Mouse (Mus musculus): ENCODE measurements around the gene Gm813. TPM values are rescaled to one million over a fixed set of nuclear protein-coding genes. Genes with fewer than 3 reads are reported as not detected.
"Not testable (repeated sequence)": the region's sequence is repeated elsewhere in the genome, so short reads cannot be mapped to it uniquely, and the experiment has no call there.

Gm813 gene
- 0.17 TPM in 1 of 2 replicates, not detected in the other for polyA plus RNA-seq (2012; rRNA removed)

GRCm38 (mm10) chr16:58616878-58617277, at the start of gene Gm813:
TSS of gene Gm813 (minus strand) at chr16:58616978.
- Histone ChIP-seq H3K27ac (ENCODE audit: insufficient read depth, low read length) (no peak within 1 kb of the TSS), H3K4me3 (ENCODE audit: insufficient read depth, low read length) (no peak within 1 kb of the TSS), H3K4me1 (ENCODE audit: control insufficient read depth, insufficient read depth, low read length) (no peaks in the 10 kb centered on the region)
- no peak for TF ChIP-seq CTCF (IDR thresholded peaks at IDR 0.05; ENCODE audit: extremely low read depth, insufficient read depth, low read length)
- no peak for TF ChIP-seq POLR2A (IDR thresholded peaks at IDR 0.05; ENCODE audit: extremely low read depth, insufficient read depth, low read length)

DNA sequence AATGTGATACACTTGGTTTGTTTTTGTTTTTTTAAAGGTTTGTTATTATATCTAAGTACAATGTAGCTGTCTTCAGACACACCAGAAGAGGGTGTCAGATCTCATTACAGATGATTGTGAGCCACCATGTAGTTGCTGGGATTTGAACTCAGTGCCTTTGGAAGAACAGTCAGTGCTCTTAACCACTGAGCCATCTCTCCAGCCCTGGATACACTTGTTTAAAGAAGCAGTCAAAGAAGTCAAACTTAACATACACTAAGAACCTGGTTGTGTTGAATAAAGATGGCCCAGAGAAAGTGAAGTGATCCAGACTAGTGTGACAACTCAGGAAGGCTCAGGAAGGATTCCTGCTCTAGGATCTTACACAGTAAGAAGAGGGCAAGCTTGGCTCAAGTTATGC, 48.4 kb upstream of the Gm813 start:
- not testable (repeated sequence) for H3K4me1 ChIP-seq (ENCODE audit: control insufficient read depth, insufficient read depth, low read length); H3K27ac ChIP-seq (ENCODE audit: insufficient read depth, low read length); H3K4me3 ChIP-seq (ENCODE audit: insufficient read depth, low read length)

- no peak overlapping the region for H3K27ac ChIP-seq (ENCODE audit: insufficient read depth, low read length)
- no peak for TF ChIP-seq CTCF (IDR thresholded peaks at IDR 0.05; ENCODE audit: extremely low read depth, insufficient read depth, low read length)
- no peak for TF ChIP-seq POLR2A (IDR thresholded peaks at IDR 0.05; ENCODE audit: extremely low read depth, insufficient read depth, low read length)
Measured at GRCm38 (mm10) chr16:58663816-58664215, 47.0 kb upstream of the Gm813 start.

GRCm38 (mm10) chr16:58663021-58663420, 46.2 kb upstream of the Gm813 start:
- H3K27ac ChIP-seq (ENCODE audit: insufficient read depth, low read length) = no peak overlapping the region
- no peak for TF ChIP-seq POLR2A (IDR thresholded peaks at IDR 0.05; ENCODE audit: extremely low read depth, insufficient read depth, low read length)
- TF ChIP-seq CTCF (IDR thresholded peaks at IDR 0.05; ENCODE audit: extremely low read depth, insufficient read depth, low read length) = no peak
- H3K4me1 ChIP-seq (ENCODE audit: control insufficient read depth, insufficient read depth, low read length) = no peaks in the 10 kb centered on the region
- H3K4me3 ChIP-seq (ENCODE audit: insufficient read depth, low read length) = no peak overlapping the region

More at GRCm38 (mm10) chr16:58663816-58664215, 47.0 kb upstream of the Gm813 start:
- Histone ChIP-seq H3K4me1 (ENCODE audit: control insufficient read depth, insufficient read depth, low read length) (no peaks in the 10 kb centered on the region), H3K4me3 (ENCODE audit: insufficient read depth, low read length) (no peak overlapping the region)

GRCm38 (mm10) chr16:58662287-58662791, 45.6 kb upstream of the Gm813 start:
- TF ChIP-seq POLR2A (IDR thresholded peaks at IDR 0.05; ENCODE audit: extremely low read depth, insufficient read depth, low read length) (no peak), CTCF (IDR thresholded peaks at IDR 0.05; ENCODE audit: extremely low read depth, insufficient read depth, low read length) (no peak)
- Histone ChIP-seq H3K27ac (ENCODE audit: insufficient read depth, low read length) (no peak overlapping the region), H3K4me1 (ENCODE audit: control insufficient read depth, insufficient read depth, low read length) (no peaks in the 10 kb centered on the region), H3K4me3 (ENCODE audit: insufficient read depth, low read length) (no peak overlapping the region)

DNA sequence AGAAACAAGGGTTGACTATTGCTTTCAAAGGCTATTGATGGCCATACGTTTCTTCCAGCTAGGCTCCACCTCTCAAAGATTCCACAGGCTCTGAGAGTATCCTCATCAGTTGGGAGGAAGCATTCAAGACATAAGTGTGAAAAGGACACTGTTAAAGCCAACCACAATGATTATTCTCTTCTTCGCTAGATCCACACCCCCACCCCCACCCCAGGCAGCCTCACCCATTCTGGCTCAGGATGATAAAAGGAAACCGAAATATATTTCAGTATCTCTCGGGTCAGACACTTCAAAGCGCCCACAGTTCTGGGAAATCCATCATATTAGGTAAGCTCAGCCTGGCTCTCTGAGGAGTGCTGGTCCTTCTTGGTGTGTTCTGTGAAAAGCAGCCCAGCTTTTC, 45.0 kb upstream of the Gm813 start:
- Histone ChIP-seq H3K4me1 (ENCODE audit: control insufficient read depth, insufficient read depth, low read length) (no peaks in the 10 kb centered on the region), H3K27ac (ENCODE audit: insufficient read depth, low read length) (no peak overlapping the region), H3K4me3 (ENCODE audit: insufficient read depth, low read length) (no peak overlapping the region)
- TF ChIP-seq CTCF (IDR thresholded peaks at IDR 0.05; ENCODE audit: extremely low read depth, insufficient read depth, low read length) (no peak), POLR2A (IDR thresholded peaks at IDR 0.05; ENCODE audit: extremely low read depth, insufficient read depth, low read length) (no peak)

DNA sequence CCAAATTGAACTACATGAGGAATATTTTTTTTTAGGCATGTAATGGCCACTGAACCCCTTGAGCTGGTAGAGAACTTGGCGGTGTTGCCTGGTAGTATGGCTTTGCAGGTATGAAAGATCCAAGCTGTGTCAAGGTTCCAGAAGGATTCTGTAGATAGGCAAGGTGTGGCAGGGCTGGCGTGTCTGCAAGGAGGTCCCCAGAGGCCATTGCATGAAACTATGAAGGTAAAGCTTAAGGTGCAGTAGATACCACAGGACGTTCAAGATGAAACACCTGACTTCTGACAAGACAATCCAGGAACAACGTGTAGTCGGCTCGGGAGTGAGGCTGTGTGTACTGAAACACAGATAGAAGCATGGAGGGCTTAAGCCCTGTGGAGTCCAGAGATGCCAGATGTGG, 41.9 kb upstream of the Gm813 start:
- Histone ChIP-seq H3K27ac (ENCODE audit: insufficient read depth, low read length) (no peak overlapping the region), H3K4me1 (ENCODE audit: control insufficient read depth, insufficient read depth, low read length) (no peaks in the 10 kb centered on the region), H3K4me3 (ENCODE audit: insufficient read depth, low read length) (no peak overlapping the region)
- no peak for TF ChIP-seq CTCF (IDR thresholded peaks at IDR 0.05; ENCODE audit: extremely low read depth, insufficient read depth, low read length)
- no peak for TF ChIP-seq POLR2A (IDR thresholded peaks at IDR 0.05; ENCODE audit: extremely low read depth, insufficient read depth, low read length)

GRCm38 (mm10) chr16:58656526-58656925, 39.7 kb upstream of the Gm813 start:
- Histone ChIP-seq H3K4me1 (ENCODE audit: control insufficient read depth, insufficient read depth, low read length) (no peaks in the 10 kb centered on the region), H3K27ac (ENCODE audit: insufficient read depth, low read length) (no peak overlapping the region), H3K4me3 (ENCODE audit: insufficient read depth, low read length) (no peak overlapping the region)
- no peak for TF ChIP-seq CTCF (IDR thresholded peaks at IDR 0.05; ENCODE audit: extremely low read depth, insufficient read depth, low read length)
- TF ChIP-seq POLR2A (IDR thresholded peaks at IDR 0.05; ENCODE audit: extremely low read depth, insufficient read depth, low read length) = no peak

DNA sequence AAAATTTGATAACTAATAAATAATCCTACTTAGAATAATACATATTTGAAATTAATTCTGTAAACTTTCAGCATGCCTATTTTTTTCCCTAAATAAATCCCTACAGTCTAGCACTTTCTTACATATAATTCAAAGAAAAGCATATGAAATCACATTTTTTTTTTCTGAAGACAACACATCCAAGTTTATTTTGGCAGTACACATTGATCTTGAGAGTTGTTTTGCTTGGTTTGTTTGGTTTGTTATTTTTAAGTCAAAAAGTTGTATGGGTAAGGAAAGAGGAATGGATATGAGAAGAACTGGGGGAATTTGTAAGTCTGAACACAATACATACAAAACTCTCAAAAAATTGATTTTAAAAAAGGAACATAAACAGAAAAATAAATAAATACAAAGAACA, 39.0 kb upstream of the Gm813 start:
- no peak overlapping the region for H3K27ac ChIP-seq (ENCODE audit: insufficient read depth, low read length)
- no peak overlapping the region for H3K4me3 ChIP-seq (ENCODE audit: insufficient read depth, low read length)
- no peaks in the 10 kb centered on the region for H3K4me1 ChIP-seq (ENCODE audit: control insufficient read depth, insufficient read depth, low read length)
- TF ChIP-seq CTCF (IDR thresholded peaks at IDR 0.05; ENCODE audit: extremely low read depth, insufficient read depth, low read length) (no peak), POLR2A (IDR thresholded peaks at IDR 0.05; ENCODE audit: extremely low read depth, insufficient read depth, low read length) (no peak)

DNA sequence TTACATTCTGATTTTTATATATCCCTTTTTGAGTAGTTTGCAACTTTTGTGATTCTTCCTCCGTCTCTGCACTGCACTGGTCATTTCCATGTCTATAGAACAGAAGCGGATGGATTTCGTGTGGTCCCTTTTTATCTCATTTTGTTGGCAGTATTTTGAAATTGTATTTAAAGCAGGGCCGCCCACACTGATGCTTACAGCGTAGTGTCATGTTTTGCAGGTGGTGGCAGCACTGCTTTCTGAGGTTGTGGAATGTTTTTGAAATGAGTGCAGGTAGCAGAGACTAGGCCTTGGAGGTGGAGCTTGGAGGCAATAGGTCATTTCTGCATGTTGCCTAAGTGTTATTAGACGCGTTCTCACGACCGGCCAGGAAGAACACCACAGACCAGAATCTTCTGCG, 33.2 kb upstream of the Gm813 start:
- Histone ChIP-seq H3K27ac (ENCODE audit: insufficient read depth, low read length) (no peak overlapping the region), H3K4me3 (ENCODE audit: insufficient read depth, low read length) (no peak overlapping the region), H3K4me1 (ENCODE audit: control insufficient read depth, insufficient read depth, low read length) (no peaks in the 10 kb centered on the region)
- no peak for TF ChIP-seq POLR2A (IDR thresholded peaks at IDR 0.05; ENCODE audit: extremely low read depth, insufficient read depth, low read length)
- no peak for TF ChIP-seq CTCF (IDR thresholded peaks at IDR 0.05; ENCODE audit: extremely low read depth, insufficient read depth, low read length)
